Mouse (Mus musculus) adrenal gland, postnatal 4 days (tissue): ENCODE measurements around the gene Osbpl8. TPM values are rescaled to one million over a fixed set of nuclear protein-coding genes. Genes with fewer than 3 reads are reported as not detected.
"Not testable (repeated sequence)": the region's sequence is repeated elsewhere in the genome, so short reads cannot be mapped to it uniquely, and the experiment has no call there.

Source experiments
- DNase-seq, 2 experiments: peaks; one replicate each; pipeline ENCODE4 v3.0.0; 2021 to 2022; ENCODE audit warnings: low spot score in 2 of 2, mixed read lengths in 2 of 2
- total RNA-seq, 2 experiments: library from RNA; stranded (reverse); gene quantifications; 2 replicates each; pipeline ENCODE4 v1.2.3; 2021

Gene Osbpl8
- total RNA-seq, 2 experiments from 2014 or later, result 30.8 to 33.9 TPM

- DNase-seq, result no peak
These were observed 19.2 kb downstream of the Osbpl8 start for GRCm38 (mm10) chr10:111183634-111184270.

GRCm38 (mm10) chr10:111185574-111186269 is 21.2 kb downstream of the Osbpl8 start:
- no peak for DNase-seq

GRCm38 (mm10) chr10:111189022-111189555 is 24.5 kb downstream of the Osbpl8 start:
- no peak for DNase-seq

- no peak for DNase-seq
These were observed 25.7 kb downstream of the Osbpl8 start for GRCm38 (mm10) chr10:111190110-111190795.

- no peak for DNase-seq
These were observed 29.0 kb downstream of the Osbpl8 start for GRCm38 (mm10) chr10:111193536-111193935.

GRCm38 (mm10) chr10:111196191-111196590 is 31.6 kb downstream of the Osbpl8 start:
- DNase-seq, result no peak

- not testable (repeated sequence) for DNase-seq
These were observed 34.2 kb downstream of the Osbpl8 start for GRCm38 (mm10) chr10:111198705-111199104.

GRCm38 (mm10) chr10:111201120-111201519 is 36.6 kb downstream of the Osbpl8 start:
- no peak for DNase-seq

GRCm38 (mm10) chr10:111201666-111202065 is 37.1 kb downstream of the Osbpl8 start:
- no peak for DNase-seq

GRCm38 (mm10) chr10:111204089-111204488 is 39.5 kb downstream of the Osbpl8 start:
- DNase-seq, result no peak

GRCm38 (mm10) chr10:111205421-111205820 is 40.9 kb downstream of the Osbpl8 start:
- no peak for DNase-seq

- DNase-seq, result no peak
These were observed 42.8 kb downstream of the Osbpl8 start for GRCm38 (mm10) chr10:111207386-111207785.

- no peak for DNase-seq
These were observed 49.5 kb downstream of the Osbpl8 start for GRCm38 (mm10) chr10:111214084-111214483.

- no peak for DNase-seq
These were observed 50.1 kb downstream of the Osbpl8 start for GRCm38 (mm10) chr10:111214696-111215095.

GRCm38 (mm10) chr10:111215572-111215971 is 51.0 kb downstream of the Osbpl8 start:
- no peak for DNase-seq

- no peak for DNase-seq
These were observed 51.6 kb downstream of the Osbpl8 start for GRCm38 (mm10) chr10:111216111-111216510.

- DNase-seq, result no peak
These were observed 58.0 kb downstream of the Osbpl8 start for GRCm38 (mm10) chr10:111222535-111222934.

- DNase-seq, result no peak
These were observed 58.8 kb downstream of the Osbpl8 start for GRCm38 (mm10) chr10:111223218-111223830.

GRCm38 (mm10) chr10:111224696-111225095 is 60.1 kb downstream of the Osbpl8 start:
- DNase-seq, result no peak

- DNase-seq, result peak; percentile 80 to 85
These were observed 62.0 kb downstream of the Osbpl8 start for GRCm38 (mm10) chr10:111226508-111226907.

GRCm38 (mm10) chr10:111232237-111232636 is 67.7 kb downstream of the Osbpl8 start:
- not testable (repeated sequence) for DNase-seq
